Mouse (Mus musculus): ENCODE measurements around the gene Cks1brt.
"Not testable (repeated sequence)": the region's sequence is repeated elsewhere in the genome, so short reads cannot be mapped to it uniquely, and the experiment has no call there.

Cks1brt gene

DNA sequence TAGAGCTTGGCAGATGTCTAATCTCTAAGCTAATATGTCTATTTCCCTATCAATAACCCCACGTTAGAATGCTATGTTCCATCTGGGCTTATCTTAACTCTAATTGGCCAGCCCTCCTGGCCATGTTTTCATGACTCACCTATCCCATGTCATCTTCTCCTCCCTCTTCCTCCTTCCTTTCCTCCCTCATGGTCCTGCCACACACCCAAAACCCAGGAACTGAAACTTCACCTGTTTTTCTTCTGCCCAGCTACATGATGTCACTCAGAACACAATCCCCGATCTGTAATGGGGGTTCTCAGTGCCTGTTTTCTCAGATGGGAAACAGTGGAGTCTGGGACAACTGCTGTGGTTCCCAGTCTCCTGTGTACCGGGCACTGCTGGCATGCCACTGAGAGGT lies at the start of gene Cks1brt:
Cks1brt (plus strand) TSS at position 301 of the 400 bp plus-strand sequence.
- CTCF ChIA-PET: no interaction called here

- CTCF ChIA-PET: no interaction called here
Measured at GRCm38 (mm10) chr8:85113241-85113640, 38.5 kb upstream of the Cks1brt start.

GRCm38 (mm10) chr8:85115501-85115900 lies 36.2 kb upstream of the Cks1brt start:
- CTCF ChIA-PET: no interaction called here

GRCm38 (mm10) chr8:85116984-85117383 lies 34.7 kb upstream of the Cks1brt start:
- CTCF ChIA-PET: no interaction called here

DNA sequence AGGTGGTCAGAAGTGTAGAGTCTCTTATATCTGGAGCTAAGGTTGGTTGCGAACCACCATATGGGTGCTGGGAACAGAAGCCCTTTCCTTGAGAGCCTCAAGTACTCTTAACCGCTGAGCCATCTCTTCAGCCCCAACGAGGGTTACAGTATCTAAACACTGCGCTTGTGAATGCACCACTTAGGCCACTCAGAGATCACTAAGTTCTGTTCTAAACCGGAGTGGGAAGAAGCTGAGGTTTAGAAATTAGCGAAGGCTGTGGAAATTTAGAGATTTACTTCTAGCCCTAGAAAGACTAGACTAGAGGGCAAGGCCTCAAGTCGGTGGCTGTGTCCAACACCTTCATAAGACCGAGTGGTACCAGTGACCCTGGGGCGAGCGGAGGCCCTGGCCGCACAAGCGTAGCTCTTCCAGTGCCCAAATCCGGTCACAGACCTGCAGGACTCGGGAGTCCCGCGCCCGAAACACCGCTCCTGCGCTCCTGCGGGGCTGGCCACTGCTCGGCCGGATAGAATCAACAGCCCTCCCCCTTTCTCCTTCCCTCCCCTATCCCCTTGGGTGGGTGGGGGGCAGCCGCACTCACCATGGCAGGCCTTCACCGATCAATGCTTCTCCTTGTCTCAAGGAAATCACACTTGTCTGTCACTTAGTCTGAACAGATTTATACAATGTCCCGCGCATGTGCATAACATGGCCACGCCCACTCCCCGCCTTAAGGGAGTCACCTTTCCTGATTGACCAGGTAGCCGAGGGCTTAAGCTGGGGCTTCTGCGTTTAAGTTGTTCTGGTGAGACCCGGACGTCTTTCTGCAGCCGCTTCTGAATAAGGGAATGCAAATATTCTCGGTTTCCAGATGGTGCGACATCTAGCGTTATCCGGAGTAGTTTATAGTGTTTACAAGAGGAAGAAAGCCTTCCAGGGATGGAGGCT lies 32.4 kb upstream of the Cks1brt start:
- CTCF ChIA-PET: interaction anchor here (0.7 to 0.8 kb wide), 2 partner anchors 33 to 95 kb away, joined by 4 to 13 read pairs; no protein-coding TSS in a partner anchor

GRCm38 (mm10) chr8:85120251-85120650 lies 31.5 kb upstream of the Cks1brt start:
- CTCF ChIA-PET: not testable (repeated sequence)

DNA sequence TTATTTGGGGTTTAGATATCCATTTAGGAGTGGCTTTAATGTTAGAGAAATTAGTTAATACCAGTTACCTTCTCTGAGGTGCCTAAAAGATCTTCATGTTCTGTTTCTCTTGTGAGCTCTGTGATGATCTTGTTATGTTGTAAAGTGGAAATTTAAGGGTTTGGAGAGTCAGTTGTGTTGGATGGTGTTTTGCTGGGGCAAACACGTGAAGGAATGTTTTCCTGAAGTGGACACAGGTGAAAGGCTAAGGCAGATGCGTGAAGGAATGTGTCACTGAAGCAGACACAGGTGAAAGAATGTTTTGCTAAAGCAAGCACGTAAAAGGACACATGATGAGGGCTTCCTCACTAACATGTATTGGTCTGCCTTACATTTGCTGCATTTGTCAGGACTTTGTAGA lies 28.7 kb upstream of the Cks1brt start, which contains the start of gene Zfp791:
Zfp791 (minus strand) TSS at position 101 of the 400 bp plus-strand sequence.
- CTCF ChIA-PET: no interaction called here

DNA sequence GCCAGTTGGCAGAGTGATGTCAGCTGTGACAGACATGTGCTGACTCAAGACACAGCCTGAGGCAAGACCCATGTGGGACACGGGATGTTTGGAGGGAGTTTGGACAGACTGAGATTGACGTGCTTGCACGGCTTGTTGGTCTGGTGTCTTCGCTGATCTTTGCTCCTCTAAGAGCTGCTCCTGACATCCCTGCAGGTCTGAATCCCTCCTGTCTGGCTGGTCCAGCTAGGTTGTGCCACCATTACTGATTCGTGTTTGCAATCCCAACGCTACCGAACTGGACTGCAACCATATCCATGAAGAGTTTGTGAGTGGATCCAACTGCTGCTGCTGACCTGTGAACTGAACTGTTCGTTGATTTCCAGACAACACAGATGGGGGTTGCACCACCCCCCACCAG lies 28.0 kb upstream of the Cks1brt start:
- CTCF ChIA-PET: no interaction called here

- CTCF ChIA-PET: interaction anchor here (0.7 kb wide), 1 partner anchor 45 kb away, joined by 3 read pairs; no protein-coding TSS in a partner anchor
Measured at GRCm38 (mm10) chr8:85132335-85132734, 19.4 kb upstream of the Cks1brt start.

- CTCF ChIA-PET: not testable (repeated sequence)
Measured at GRCm38 (mm10) chr8:85135690-85136089, 16.0 kb upstream of the Cks1brt start.

DNA sequence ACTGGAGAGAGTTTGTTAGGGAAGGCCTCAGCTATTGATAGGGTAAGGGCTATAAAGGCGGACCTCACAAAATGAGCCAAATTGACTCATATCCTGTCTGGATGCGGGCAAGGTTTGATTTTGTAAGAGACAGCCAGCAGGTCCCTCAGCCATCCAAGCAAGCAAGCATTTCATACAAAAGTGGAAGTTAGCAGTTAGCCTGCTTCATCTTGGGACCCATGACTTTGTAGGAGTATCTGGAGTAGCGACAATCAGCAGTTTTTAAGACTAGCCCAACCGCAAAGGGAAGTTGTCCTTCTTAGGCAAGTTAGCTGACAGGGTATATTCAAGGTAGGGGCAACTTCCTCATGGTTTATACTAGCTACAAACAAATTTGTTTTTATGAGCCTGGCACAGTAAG lies 9.2 kb upstream of the Cks1brt start:
- CTCF ChIA-PET: no interaction called here

DNA sequence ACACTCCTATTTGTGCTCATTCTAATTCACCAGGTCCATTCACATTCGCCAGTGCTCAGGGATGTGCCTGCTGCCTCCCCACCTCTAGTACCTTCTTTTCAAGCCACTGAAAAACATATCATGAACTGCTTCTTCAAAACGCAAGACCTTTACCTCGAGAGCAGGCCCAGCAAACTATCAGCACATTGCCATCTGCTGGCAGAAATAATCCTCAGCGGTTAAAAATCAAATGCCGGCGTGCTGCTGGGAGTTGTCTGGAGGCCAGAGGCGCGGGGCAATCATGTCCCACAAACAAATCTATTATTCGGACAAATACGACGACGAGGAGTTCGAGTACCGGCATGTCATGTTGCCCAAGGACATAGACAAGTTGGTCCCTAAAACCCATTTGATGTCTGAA lies 19.6 kb downstream of the Cks1brt start:
- CTCF ChIA-PET: no interaction called here

DNA sequence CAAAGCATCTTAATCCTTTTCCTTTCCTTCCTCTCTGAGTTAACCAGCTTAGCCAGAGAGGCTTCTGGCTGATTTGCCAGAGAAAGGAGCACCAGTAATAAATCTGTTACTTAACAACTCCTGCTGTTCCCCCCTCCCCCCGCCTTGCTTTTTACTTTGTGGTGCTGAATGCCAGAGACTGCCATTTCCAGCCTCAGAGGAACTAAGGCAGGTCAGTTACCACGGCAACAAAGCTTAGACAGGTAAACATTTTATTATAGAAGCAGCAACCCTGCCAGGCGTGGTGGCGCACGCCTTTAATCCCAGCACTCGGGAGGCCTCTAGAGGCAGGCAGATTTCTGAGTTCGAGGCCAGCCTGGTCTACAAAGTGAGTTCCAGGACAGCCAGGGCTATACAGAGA lies 24.2 kb downstream of the Cks1brt start:
- CTCF ChIA-PET: no interaction called here

- CTCF ChIA-PET: no interaction called here
Measured at GRCm38 (mm10) chr8:85192346-85192745, 40.6 kb downstream of the Cks1brt start.

DNA sequence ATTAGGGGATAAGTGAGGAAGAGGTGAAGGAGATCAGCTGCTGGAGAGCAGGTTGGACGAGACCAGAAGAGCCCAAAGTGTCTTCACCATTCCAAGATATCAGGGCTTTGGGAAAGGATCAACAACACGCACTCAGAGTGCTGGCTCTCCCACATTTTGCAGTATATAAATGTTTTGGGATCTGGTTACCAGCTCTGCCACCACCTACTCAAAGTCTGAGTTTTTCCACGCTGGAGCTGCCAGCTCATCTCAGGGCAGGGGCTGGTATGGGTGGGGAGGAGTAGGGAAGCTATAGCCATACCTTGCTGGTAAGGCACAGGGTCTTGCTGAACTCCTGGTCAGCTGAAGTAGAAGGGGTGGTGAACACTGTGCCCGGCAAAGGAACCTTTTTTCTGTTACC lies 68.5 kb downstream of the Cks1brt start:
- CTCF ChIA-PET: no interaction called here

DNA sequence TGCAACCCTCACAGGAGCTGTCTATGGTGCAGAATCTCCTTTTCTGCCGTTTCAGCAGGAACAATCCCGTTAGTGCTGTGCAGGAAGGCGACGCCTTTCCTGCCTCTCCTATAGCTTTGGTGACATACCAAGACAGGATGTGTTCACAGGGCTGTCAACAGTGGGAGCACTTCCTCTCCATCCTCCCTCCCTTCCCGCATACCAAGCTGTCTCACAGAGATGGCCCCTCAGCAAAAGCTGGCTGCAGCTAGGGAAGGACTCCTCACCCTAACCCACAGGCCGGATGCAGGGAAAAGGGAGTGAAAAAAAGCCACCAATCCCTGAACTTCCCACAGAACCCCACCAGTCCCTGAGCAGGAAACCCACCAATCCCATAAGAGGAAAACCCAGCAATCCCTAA lies 69.3 kb downstream of the Cks1brt start:
- CTCF ChIA-PET: no interaction called here

Data from spleen, embryonic (tissue).